Mouse (Mus musculus) limb, embryonic 14.5 days (tissue): ENCODE data around the gene Pisd. TPM values are rescaled to one million over a fixed set of nuclear protein-coding genes. Genes with fewer than 3 reads are reported as not detected.
"Not testable (repeated sequence)": the region's sequence is repeated elsewhere in the genome, so short reads cannot be mapped to it uniquely, and the experiment has no call there.

Source experiments
- ATAC-seq: fragments of 200-750 bp; cut with Nextera tagmentation; 2 replicates; pipeline ENCODE4 v1.8.0; 2017; ENCODE audit warnings: low read depth, moderate number of reproducible peaks, moderate TSS enrichment; ENCODE audit not compliant: low FRiP score
- DNase-seq: peaks from one replicate; pipeline ENCODE4 v3.0.0-alpha.2; 2015; ENCODE audit warnings: low spot score
- H3K27ac ChIP-seq: fragments of 300-500 bp; sonication (generic); replicated peaks from 2 replicates; pipeline ENCODE4 v1.5.1; 2014; ENCODE audit warnings: low read depth, mild to moderate bottlenecking, low read length, moderate library complexity, mixed read lengths
- H3K27me3 ChIP-seq: fragments of 300-500 bp; sonication (generic); 2 replicates; pipeline ENCODE4 v1.6.1; 2014; ENCODE audit warnings: low read length, mixed read lengths; ENCODE audit not compliant: control insufficient read depth, insufficient read depth
- H3K36me3 ChIP-seq: fragments of 300-500 bp; sonication (generic); 2 replicates; pipeline ENCODE4 v1.6.1; 2014; ENCODE audit warnings: mild to moderate bottlenecking, low read length, moderate library complexity, mixed read lengths; ENCODE audit not compliant: control insufficient read depth, insufficient read depth
- H3K4me1 ChIP-seq: fragments of 300-500 bp; sonication (generic); 2 replicates; pipeline ENCODE4 v1.6.1; 2014; ENCODE audit warnings: antibody characterized with exemption, low read length, mixed read lengths; ENCODE audit not compliant: control insufficient read depth, insufficient read depth
- H3K4me2 ChIP-seq: fragments of 300-500 bp; sonication (generic); replicated peaks from 2 replicates; pipeline ENCODE4 v1.6.1; 2014; ENCODE audit warnings: low read depth, mild to moderate bottlenecking, low read length, moderate library complexity; ENCODE audit not compliant: severe bottlenecking
- H3K4me3 ChIP-seq: fragments of 300-500 bp; sonication (generic); replicated peaks from 2 replicates; pipeline ENCODE4 v1.5.1; 2014; ENCODE audit warnings: low read length
- H3K9ac ChIP-seq: fragments of 300-500 bp; sonication (generic); 2 replicates; pipeline ENCODE4 v1.6.1; 2014; ENCODE audit warnings: mild to moderate bottlenecking, low read depth, low read length, moderate library complexity; ENCODE audit not compliant: severe bottlenecking
- H3K9me3 ChIP-seq: fragments of 300-500 bp; sonication (generic); 2 replicates; pipeline ENCODE4 v1.6.1; 2016; ENCODE audit warnings: low read length; ENCODE audit not compliant: control insufficient read depth
- POLR2A ChIP-seq: fragments of 200-500 bp; IDR thresholded peaks from 2 replicates; pipeline ENCODE4 v1.8.0; 2012; ENCODE audit warnings: inconsistent platforms, mild to moderate bottlenecking, moderate library complexity, borderline replicate concordance; ENCODE audit not compliant: insufficient read depth, insufficient read length; ENCODE audit errors: extremely low read depth
- whole genome bisulfite sequencing: fragments of 180-500 bp; shearing (Covaris S2); extraction: QIAGEN DNeasy Blood & Tissue Kit; methylation state at CpG from one replicate; pipeline ENCODE4 v1.1.7; 2014; 5-methylcytosine and 5-hydroxymethylcytosine counted together
- polyA plus RNA-seq, 2 experiments: library from polyadenylated mRNA; depleted of rRNA in 1 of 2; stranded (reverse) in 1 of 2; unstranded in 1 of 2; fragments of >200 nt; fragmentation: Nextera tagmentation in 1 of 2; extraction: Ambion mirVana in 1 of 2; gene quantifications; 2 replicates each; pipeline versions ENCODE4 v1.2.1 to v1.2.3; 2012 to 2014

Pisd gene
- polyA plus RNA-seq, 2 experiments = 45.7 to 57.5 TPM

GRCm38 (mm10) chr5:32735779-32736178 is 49.7 kb downstream of the Pisd start:
- H3K36me3 ChIP-seq = 0 out of 2 replicates have a peak, but pooled peaks cover 4% of the 10 kb centered on the region
- H3K27me3 ChIP-seq = no peaks in the 10 kb centered on the region
- no peak overlapping the region for H3K9ac ChIP-seq
- H3K4me3 ChIP-seq = no peak overlapping the region
- H3K27ac ChIP-seq = no peak overlapping the region
- TF ChIP-seq POLR2A = no peak
- DNase-seq (no peak), ATAC-seq (no peak)
- no peaks in the 10 kb centered on the region for H3K4me1 ChIP-seq
- no peaks in the 10 kb centered on the region for H3K9me3 ChIP-seq
- no peak overlapping the region for H3K4me2 ChIP-seq
- WGBS = 81% methylated on average over 6 of the region's 6 CpGs

GRCm38 (mm10) chr5:32733892-32734291 is 51.6 kb downstream of the Pisd start:
- not testable (repeated sequence) for ATAC-seq, H3K4me2 ChIP-seq, H3K4me3 ChIP-seq, H3K36me3 ChIP-seq, H3K9ac ChIP-seq, H3K4me1 ChIP-seq, DNase-seq, H3K27ac ChIP-seq, H3K9me3 ChIP-seq, H3K27me3 ChIP-seq
- 94% methylated on average over 6 of the region's 6 CpGs for WGBS

GRCm38 (mm10) chr5:32728851-32729250 is 56.6 kb downstream of the Pisd start:
- Histone ChIP-seq H3K4me2 (no peak overlapping the region), H3K27me3 (no peaks in the 10 kb centered on the region), H3K36me3 (no peaks in the 10 kb centered on the region), H3K9ac (no peak overlapping the region), H3K9me3 (no peaks in the 10 kb centered on the region), H3K4me1 (no peaks in the 10 kb centered on the region), H3K27ac (no peak overlapping the region), H3K4me3 (no peak overlapping the region)
- WGBS = 83% methylated on average over 8 of the region's 8 CpGs
- DNase-seq (no peak), ATAC-seq (no peak)
- TF ChIP-seq POLR2A = no peak

- TF ChIP-seq POLR2A = no peak
- WGBS = 83% methylated on average over 7 of the region's 7 CpGs
- Histone ChIP-seq H3K4me2 (no peak overlapping the region), H3K4me3 (no peak overlapping the region), H3K9ac (no peak overlapping the region), H3K27ac (no peak overlapping the region), H3K9me3 (no peaks in the 10 kb centered on the region), H3K27me3 (no peaks in the 10 kb centered on the region), H3K36me3 (no peaks in the 10 kb centered on the region), H3K4me1 (no peaks in the 10 kb centered on the region)
- ATAC-seq = no peak
- DNase-seq = no peak
Measured at GRCm38 (mm10) chr5:32728300-32728699, 57.1 kb downstream of the Pisd start.

GRCm38 (mm10) chr5:32725397-32725796 is 60.0 kb downstream of the Pisd start:
- not testable (repeated sequence) for H3K9me3 ChIP-seq, H3K36me3 ChIP-seq, H3K4me3 ChIP-seq, ATAC-seq, H3K4me1 ChIP-seq, H3K4me2 ChIP-seq, DNase-seq, H3K27me3 ChIP-seq, H3K27ac ChIP-seq, H3K9ac ChIP-seq
- WGBS = 68% methylated on average over 3 of the region's 3 CpGs

GRCm38 (mm10) chr5:32723981-32724380 is 61.5 kb downstream of the Pisd start:
- ATAC-seq = no peak
- H3K4me1 ChIP-seq = no peaks in the 10 kb centered on the region
- H3K4me2 ChIP-seq = no peak overlapping the region
- H3K27me3 ChIP-seq = no peaks in the 10 kb centered on the region
- H3K9ac ChIP-seq = no peak overlapping the region
- H3K4me3 ChIP-seq = no peak overlapping the region
- H3K9me3 ChIP-seq = no peaks in the 10 kb centered on the region
- WGBS = 79% methylated on average over 7 of the region's 7 CpGs
- H3K27ac ChIP-seq = no peak overlapping the region
- H3K36me3 ChIP-seq = no peaks in the 10 kb centered on the region
- no peak for TF ChIP-seq POLR2A
- no peak for DNase-seq

GRCm38 (mm10) chr5:32722711-32723110 is 62.7 kb downstream of the Pisd start:
- not testable (repeated sequence) for DNase-seq, ATAC-seq, H3K4me1 ChIP-seq, H3K4me3 ChIP-seq, H3K9ac ChIP-seq, H3K27me3 ChIP-seq, H3K4me2 ChIP-seq, H3K36me3 ChIP-seq, H3K9me3 ChIP-seq, H3K27ac ChIP-seq
- WGBS = 76% methylated on average over 8 of the region's 8 CpGs
